Mouse (Mus musculus) mesoderm, embryonic 11.5 days (tissue): Measurements from ENCODE around the gene Cep83.
A peak's percentile ranks its signal among the peaks of the same experiment; 100 is the strongest.
"Not testable (repeated sequence)": the region's sequence is repeated elsewhere in the genome, so short reads cannot be mapped to it uniquely, and the experiment has no call there.

Experiments
- DNase-seq: peaks from one replicate; pipeline ENCODE4 v3.0.0-alpha.2; 2012; ENCODE audit warnings: low read depth, low spot score

Gene Cep83

DNA sequence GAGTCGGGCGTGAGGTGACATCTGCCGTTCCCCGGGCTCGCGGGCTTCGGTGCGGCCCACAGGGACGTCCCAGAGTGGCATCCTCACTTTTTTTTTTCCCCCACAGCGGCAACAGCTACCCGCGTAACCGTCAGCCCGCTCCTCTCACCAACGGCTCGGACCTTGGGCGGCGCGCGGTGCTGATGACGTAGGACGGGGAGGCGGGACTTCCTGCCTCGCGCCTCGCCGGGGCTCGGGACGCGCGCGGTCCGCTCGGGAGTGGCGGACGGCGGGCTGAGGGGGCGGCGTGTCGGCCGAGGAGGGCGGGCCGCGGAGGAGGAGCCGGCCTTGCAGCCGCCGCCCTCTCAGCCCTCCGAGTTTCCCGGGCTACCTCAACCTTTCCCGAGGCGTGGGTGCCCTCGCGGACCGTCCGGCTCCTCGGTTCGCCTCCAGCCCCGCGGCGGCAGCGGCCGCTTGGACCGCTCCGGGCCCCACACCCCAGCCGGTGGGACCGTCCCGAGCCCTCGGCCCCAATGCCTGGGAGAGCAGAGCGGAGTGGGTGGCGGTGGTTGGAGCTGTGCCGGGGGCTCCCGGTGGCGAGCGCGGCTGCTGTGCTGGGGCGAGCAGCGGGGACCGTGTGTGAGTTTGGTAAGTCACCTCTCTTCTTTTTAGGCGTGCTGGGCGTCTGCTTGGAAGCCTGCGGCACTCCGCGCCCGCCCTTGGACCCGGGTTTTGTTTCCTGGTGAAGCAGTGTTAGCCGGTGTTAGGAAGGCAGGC, at the start of gene Cep83:
Cep83 (plus strand) TSS at position 235 of the 756 bp plus-strand sequence.
- DNase-seq: peak; percentile 92

DNA sequence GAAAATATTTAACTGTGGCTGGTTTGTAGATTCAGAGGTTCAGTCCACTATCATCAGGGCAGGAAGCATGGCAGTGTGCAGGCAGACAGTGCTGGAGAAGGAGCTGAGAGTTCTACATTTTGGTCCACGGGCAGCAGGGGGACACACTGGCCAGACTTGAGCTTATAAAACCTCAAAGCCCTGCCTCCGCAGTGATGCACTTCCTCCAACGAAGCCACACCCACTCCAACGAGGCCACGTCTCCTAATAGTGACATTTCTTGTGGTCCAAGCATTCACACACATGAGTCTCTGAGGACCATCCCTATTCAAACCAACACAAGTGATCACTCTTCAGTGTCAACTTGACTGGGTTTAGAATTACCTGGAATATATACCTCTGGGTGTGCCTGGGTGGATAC, 49.2 kb upstream of the Cep83 start:
- DNase-seq: no peak

DNA sequence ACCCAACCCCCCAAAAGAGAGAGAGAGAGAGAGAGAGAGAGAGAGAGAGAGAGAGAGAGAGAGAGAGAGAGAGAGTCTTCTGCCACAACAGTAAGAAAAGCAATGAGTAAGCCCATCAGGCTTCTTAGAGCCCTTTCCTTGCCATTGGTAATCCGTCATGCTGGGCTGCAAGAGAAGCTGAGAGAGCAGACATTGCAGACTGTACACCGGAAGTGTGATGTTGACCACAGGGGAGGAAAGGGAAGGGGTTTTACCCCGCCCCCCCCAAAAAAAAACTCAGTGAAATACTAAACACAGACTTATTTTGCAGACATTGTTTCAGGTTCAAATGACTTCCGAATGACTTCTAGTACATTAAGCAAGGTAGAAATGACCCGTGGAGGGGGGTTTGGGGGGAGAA, 48.4 kb upstream of the Cep83 start:
- no peak for DNase-seq

DNA sequence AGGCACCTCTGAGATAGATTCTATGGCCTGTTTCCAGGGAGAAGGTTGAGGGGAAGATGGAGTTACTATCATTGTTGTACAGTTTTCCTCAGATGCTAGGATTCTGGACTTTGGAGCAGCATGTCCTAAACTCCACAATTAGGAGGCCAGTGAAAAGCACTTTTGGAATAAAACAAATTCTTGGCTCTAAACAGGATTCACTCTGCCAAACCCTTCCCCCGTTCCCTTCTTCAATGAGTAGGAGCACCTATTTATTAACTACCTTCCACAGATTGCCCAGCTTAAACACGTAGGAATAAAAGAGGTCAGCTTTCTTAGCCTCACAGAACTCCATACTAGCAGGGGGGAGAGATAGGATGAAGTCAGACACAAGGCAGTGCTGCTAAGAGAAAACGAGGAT, 24.4 kb upstream of the Cep83 start:
- no peak for DNase-seq

DNA sequence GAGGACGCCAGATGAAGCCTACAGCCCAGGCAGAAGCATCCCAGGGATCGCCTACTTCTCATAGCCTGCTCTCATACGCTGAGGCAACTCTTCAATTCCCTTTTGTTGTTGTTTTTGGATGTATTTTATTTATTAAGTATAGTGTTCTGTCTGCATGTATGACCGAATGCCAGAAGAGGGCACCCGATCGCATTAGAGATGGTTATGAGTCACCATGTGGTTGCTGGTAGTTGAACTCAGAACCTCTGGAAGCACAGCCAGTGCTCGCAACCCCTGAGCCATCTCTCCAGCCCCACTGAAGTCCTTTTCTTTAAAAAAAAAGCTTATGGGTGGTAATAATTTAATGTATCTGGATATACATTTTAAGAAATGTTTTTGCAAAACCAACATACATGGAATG, 24.0 kb upstream of the Cep83 start:
- DNase-seq: no peak

GRCm38 (mm10) chr10:94668147-94668546, 20.3 kb upstream of the Cep83 start:
- no peak for DNase-seq

GRCm38 (mm10) chr10:94687801-94688419, 544 bp upstream of the Cep83 start:
- no peak for DNase-seq

DNA sequence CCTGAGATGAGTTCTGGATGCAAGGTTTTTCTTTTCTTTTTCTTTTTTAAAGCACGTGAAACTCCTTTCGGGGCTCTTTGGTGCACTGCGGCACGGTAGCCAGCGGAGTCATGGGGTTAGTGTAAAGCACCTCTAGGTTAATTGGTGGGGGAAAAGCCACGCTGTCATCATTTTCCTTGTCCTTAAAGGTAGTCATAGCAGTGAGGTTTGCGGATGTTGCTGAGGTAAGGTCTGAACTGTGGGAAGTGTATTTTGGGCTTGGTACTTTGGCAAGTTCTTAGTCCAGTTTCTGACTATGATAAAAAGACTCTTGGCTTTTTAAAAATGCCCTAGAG, 689 bp downstream of the Cep83 start:
- DNase-seq: no peak

GRCm38 (mm10) chr10:94690376-94690775, 1.9 kb downstream of the Cep83 start:
- no peak for DNase-seq

GRCm38 (mm10) chr10:94692163-94692562, 3.7 kb downstream of the Cep83 start:
- no peak for DNase-seq

GRCm38 (mm10) chr10:94705643-94706258, 17.3 kb downstream of the Cep83 start:
- DNase-seq: no peak

DNA sequence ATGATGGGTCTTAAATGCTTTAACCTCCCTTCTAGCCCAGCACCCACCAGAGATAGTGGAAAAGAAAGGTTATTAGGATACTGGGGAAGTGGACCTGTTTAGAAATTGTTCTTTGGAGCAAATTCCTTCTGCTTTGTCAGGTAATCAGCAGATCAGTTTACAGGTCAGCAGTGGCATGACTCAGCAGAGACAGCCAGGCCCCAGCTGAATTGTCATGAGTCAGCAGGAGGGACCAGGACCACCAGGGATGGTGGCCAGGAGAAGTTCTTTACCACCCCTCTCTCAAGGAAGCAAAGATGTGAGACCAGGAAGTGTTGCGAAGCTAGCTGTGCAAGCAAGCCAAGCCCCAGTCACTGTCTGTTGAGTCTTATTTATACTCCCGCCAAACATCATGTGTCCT, 18.2 kb downstream of the Cep83 start:
- DNase-seq: no peak

GRCm38 (mm10) chr10:94709622-94710319, 21.3 kb downstream of the Cep83 start:
- DNase-seq: peak; percentile 47

- DNase-seq: no peak
Measured at GRCm38 (mm10) chr10:94710320-94710695, 21.9 kb downstream of the Cep83 start.

GRCm38 (mm10) chr10:94720300-94720699, 31.8 kb downstream of the Cep83 start:
- no peak for DNase-seq

GRCm38 (mm10) chr10:94728053-94728452, 39.6 kb downstream of the Cep83 start:
- not testable (repeated sequence) for DNase-seq

DNA sequence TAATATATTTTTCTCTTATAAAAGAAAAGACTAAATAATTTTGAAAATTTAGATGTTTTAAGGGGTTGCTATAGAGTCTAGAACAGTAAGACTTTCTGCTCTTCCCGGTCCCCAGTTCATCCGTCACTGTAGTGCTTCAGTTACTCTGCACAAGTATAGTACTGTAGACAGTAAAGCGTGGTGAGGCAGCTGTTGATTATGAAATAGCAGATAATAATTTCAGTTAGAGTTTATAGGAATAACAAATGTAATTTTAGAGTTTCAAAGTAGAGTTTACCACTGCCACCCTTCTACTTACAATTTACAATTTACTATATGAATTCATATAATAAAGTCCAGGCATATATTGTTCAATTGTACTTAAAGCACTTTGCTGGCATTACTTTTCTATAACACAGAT, 42.0 kb downstream of the Cep83 start:
- DNase-seq: no peak

- DNase-seq: no peak
Measured at GRCm38 (mm10) chr10:94734829-94735228, 46.4 kb downstream of the Cep83 start.

DNA sequence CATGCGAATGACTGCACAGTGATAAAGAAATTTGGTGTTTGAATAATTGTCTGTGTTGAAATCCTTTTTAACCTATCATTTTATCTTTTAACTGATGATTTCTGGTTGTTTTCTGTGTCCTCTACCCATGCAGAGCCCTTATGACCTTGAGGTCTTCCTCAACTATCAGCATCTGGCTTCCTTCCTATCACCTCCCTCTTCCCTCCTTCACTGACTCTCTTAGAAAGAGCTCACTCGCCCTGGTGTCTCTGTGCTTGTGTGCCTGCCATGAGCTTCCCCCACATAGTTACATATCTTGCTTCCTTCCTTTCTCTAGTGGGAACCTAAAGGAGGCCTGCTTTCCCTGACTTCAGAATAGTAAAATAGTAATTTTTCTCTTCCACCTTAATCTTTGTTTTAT, 51.8 kb downstream of the Cep83 start:
- no peak for DNase-seq

GRCm38 (mm10) chr10:94741459-94741858, 53.0 kb downstream of the Cep83 start:
- DNase-seq: no peak

DNA sequence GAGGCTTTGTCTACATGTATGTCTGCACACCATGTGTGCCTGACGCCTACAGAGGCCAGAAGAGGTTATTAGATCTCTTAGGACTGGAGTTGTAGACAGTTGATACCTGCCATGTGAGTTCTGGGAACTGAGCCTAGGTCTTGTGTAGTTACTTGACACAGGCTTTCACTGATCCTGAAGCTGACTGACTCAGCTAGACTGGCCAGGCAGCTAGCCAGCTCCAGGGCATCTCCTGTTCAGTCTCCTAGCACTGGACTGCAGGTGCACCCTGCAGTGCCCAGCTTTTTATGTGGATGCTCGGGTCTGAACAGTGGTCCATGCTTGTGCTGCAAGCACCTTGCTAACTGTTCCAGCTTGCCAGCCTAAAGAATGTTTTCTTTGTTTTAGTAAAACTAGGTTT, 58.6 kb downstream of the Cep83 start:
- DNase-seq: no peak

- DNase-seq: no peak
Measured at GRCm38 (mm10) chr10:94771496-94771895, 83.0 kb downstream of the Cep83 start.

DNA sequence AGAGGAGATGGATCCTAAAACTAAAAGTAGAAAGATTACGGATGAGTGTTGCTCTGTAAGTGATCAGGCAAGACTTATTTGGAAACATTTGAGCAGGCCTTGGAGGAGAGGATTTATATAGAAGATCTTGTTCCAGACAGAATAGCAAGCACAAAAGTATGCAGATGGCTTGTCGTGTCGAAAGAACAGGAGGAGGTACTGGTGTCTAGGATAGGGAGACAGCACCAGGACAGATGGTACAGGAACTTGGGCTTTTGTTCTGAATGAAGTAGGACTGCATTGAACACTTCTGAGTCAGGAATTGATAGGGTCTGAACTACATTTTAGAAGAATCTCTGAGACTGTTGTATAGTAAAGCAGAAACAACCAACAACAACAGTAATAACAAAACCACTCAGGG, 89.1 kb downstream of the Cep83 start:
- no peak for DNase-seq
